Mouse (Mus musculus) forebrain, embryonic 13.5 days (tissue): Measurements from ENCODE around the gene Fgf12. TPM values are rescaled to one million over a fixed set of nuclear protein-coding genes. Genes with fewer than 3 reads are reported as not detected.

Experiments used
- ATAC-seq: fragments of 200-750 bp; cut with Nextera tagmentation; 2 replicates; pipeline ENCODE4 v1.8.0; 2017
- H3K27ac ChIP-seq: fragments of 300-500 bp; sonication (generic); 2 replicates; pipeline ENCODE4 v1.5.1; 2015; ENCODE audit warnings: inconsistent platforms, mild to moderate bottlenecking, moderate library complexity
- H3K27me3 ChIP-seq: fragments of 300-500 bp; sonication (generic); 2 replicates; pipeline ENCODE4 v1.6.1; 2015; ENCODE audit warnings: mild to moderate bottlenecking, inconsistent platforms
- H3K36me3 ChIP-seq: fragments of 300-500 bp; sonication (generic); 2 replicates; pipeline ENCODE4 v1.6.1; 2015; ENCODE audit warnings: mild to moderate bottlenecking, inconsistent platforms; ENCODE audit not compliant: poor library complexity, severe bottlenecking
- H3K4me1 ChIP-seq: fragments of 300-500 bp; sonication (generic); 2 replicates; pipeline ENCODE4 v1.6.1; 2015; ENCODE audit warnings: inconsistent platforms
- H3K4me2 ChIP-seq: fragments of 300-500 bp; sonication (generic); 2 replicates; pipeline ENCODE4 v1.6.1; 2015; ENCODE audit warnings: inconsistent platforms, mild to moderate bottlenecking, moderate library complexity
- H3K4me3 ChIP-seq: fragments of 300-500 bp; sonication (generic); 2 replicates; pipeline ENCODE4 v1.5.1; 2015; ENCODE audit warnings: mild to moderate bottlenecking, inconsistent platforms
- H3K9ac ChIP-seq: fragments of 300-500 bp; sonication (generic); 2 replicates; pipeline ENCODE4 v1.6.1; 2015; ENCODE audit warnings: mild to moderate bottlenecking, inconsistent platforms
- H3K9me3 ChIP-seq: fragments of 300-500 bp; sonication (generic); replicated peaks from 2 replicates; pipeline ENCODE4 v1.6.1; 2016; ENCODE audit warnings: inconsistent platforms
- WGBS: fragments of 180-500 bp; shearing (Covaris S2); methylation state at CpG from one replicate; pipeline ENCODE4 v1.1.7; 2015; 5-methylcytosine and 5-hydroxymethylcytosine counted together
- polyA plus RNA-seq: library from polyadenylated mRNA; unstranded; fragments of >200 nt; fragmentation: Nextera tagmentation; extraction: Ambion mirVana; gene quantifications from 2 replicates; pipeline ENCODE4 v1.2.1, GENCODE M21; 2015

The Fgf12 gene
- polyA plus RNA-seq, result 6.5 and 8.3 TPM in 2 replicates

GRCm38 (mm10) chr16:28752638-28753118 is at the start of gene Fgf12:
Gene Fgf12 (minus strand): TSS chr16:28753068.
- Histone ChIP-seq H3K36me3 (no peaks in the 10 kb centered on the region), H3K4me1 (peaks cover 7% of the 10 kb centered on the region), H3K27ac (no peak within 1 kb of the TSS; the same call in 1 of the 2 replicates), H3K9ac (peak within 1 kb of the TSS; percentile 66), H3K4me2 (peak within 1 kb of the TSS; percentile 92), H3K4me3 (peak within 1 kb of the TSS; percentile 48), H3K27me3 (no peaks in the 10 kb centered on the region), H3K9me3 (no peaks in the 10 kb centered on the region)
- peak; percentile 54 for ATAC-seq
- under 1% methylated on average over 16 of the region's 16 CpGs for WGBS

GRCm38 (mm10) chr16:28793115-28793514 is 40.2 kb upstream of the Fgf12 start:
- 3% methylated on average over 4 of the region's 4 CpGs for WGBS
- ATAC-seq, result 0 out of 2 replicates have a peak, but pooled peaks have one; percentile 53

GRCm38 (mm10) chr16:28770276-28770675 is 17.4 kb upstream of the Fgf12 start:
- WGBS, result 92% methylated on average over 2 of the region's 2 CpGs
- H3K27ac ChIP-seq, result no peak overlapping the region
- no peaks in the 10 kb centered on the region for H3K27me3 ChIP-seq
- ATAC-seq, result no peak
- H3K4me2 ChIP-seq, result no peak overlapping the region
- no peak overlapping the region for H3K4me3 ChIP-seq
- H3K9me3 ChIP-seq, result no peaks in the 10 kb centered on the region
- no peak overlapping the region for H3K9ac ChIP-seq
- no peaks in the 10 kb centered on the region for H3K4me1 ChIP-seq
- H3K36me3 ChIP-seq, result no peaks in the 10 kb centered on the region

More at GRCm38 (mm10) chr16:28793115-28793514, 40.2 kb upstream of the Fgf12 start:
- Histone ChIP-seq H3K4me1 (no peaks in the 10 kb centered on the region), H3K4me3 (no peak overlapping the region), H3K36me3 (no peaks in the 10 kb centered on the region), H3K27me3 (no peaks in the 10 kb centered on the region), H3K4me2 (no peak overlapping the region), H3K27ac (no peak overlapping the region), H3K9ac (no peak overlapping the region), H3K9me3 (no peaks in the 10 kb centered on the region)

- Histone ChIP-seq H3K27ac (no peak overlapping the region), H3K4me3 (no peak overlapping the region), H3K27me3 (no peaks in the 10 kb centered on the region), H3K9ac (no peak overlapping the region), H3K4me2 (no peak overlapping the region), H3K4me1 (no peaks in the 10 kb centered on the region), H3K36me3 (no peaks in the 10 kb centered on the region), H3K9me3 (no peaks in the 10 kb centered on the region)
- no peak for ATAC-seq
- 84% methylated on average over 4 of the region's 4 CpGs for WGBS
These were observed 8.6 kb upstream of the Fgf12 start for GRCm38 (mm10) chr16:28761417-28761976.

GRCm38 (mm10) chr16:28753124-28753917 is 453 bp upstream of the Fgf12 start:
- under 1% methylated on average over 33 of the region's 33 CpGs for WGBS
- H3K27me3 ChIP-seq, result no peaks in the 10 kb centered on the region
- no peak overlapping the region; the same call in 1 of the 2 replicates for H3K27ac ChIP-seq
- H3K9ac ChIP-seq, result peak overlapping the region; percentile 66
- peak overlapping the region; percentile 48 for H3K4me3 ChIP-seq
- H3K9me3 ChIP-seq, result no peaks in the 10 kb centered on the region
- H3K36me3 ChIP-seq, result no peaks in the 10 kb centered on the region
- peak overlapping the region; percentile 92 for H3K4me2 ChIP-seq
- peak; percentile 98 for ATAC-seq
- H3K4me1 ChIP-seq, result peaks cover 7% of the 10 kb centered on the region

- Histone ChIP-seq H3K9ac (no peak overlapping the region), H3K27me3 (no peaks in the 10 kb centered on the region), H3K4me3 (no peak overlapping the region), H3K27ac (no peak overlapping the region), H3K4me2 (no peak overlapping the region), H3K4me1 (no peaks in the 10 kb centered on the region), H3K9me3 (no peaks in the 10 kb centered on the region), H3K36me3 (no peaks in the 10 kb centered on the region)
- 79% methylated on average over 3 of the region's 3 CpGs for WGBS
- ATAC-seq, result no peak
These were observed 18.4 kb downstream of the Fgf12 start for GRCm38 (mm10) chr16:28734461-28734860.

GRCm38 (mm10) chr16:28726792-28727191 is 26.1 kb downstream of the Fgf12 start:
- ATAC-seq, result no peak
- Histone ChIP-seq H3K4me3 (no peak overlapping the region), H3K4me1 (no peaks in the 10 kb centered on the region), H3K4me2 (no peak overlapping the region), H3K9ac (no peak overlapping the region), H3K27me3 (no peaks in the 10 kb centered on the region), H3K27ac (no peak overlapping the region), H3K9me3 (no peaks in the 10 kb centered on the region), H3K36me3 (no peaks in the 10 kb centered on the region)
- WGBS, result 93% methylated on average over 6 of the region's 6 CpGs

- Histone ChIP-seq H3K4me1 (no peaks in the 10 kb centered on the region), H3K4me2 (no peak overlapping the region), H3K9ac (no peak overlapping the region), H3K4me3 (no peak overlapping the region), H3K36me3 (no peaks in the 10 kb centered on the region), H3K27ac (no peak overlapping the region), H3K9me3 (no peaks in the 10 kb centered on the region), H3K27me3 (no peaks in the 10 kb centered on the region)
- WGBS, result 65% methylated on average over 3 of the region's 3 CpGs
- ATAC-seq, result no peak
These were observed 46.2 kb downstream of the Fgf12 start for GRCm38 (mm10) chr16:28706623-28707022.

- Histone ChIP-seq H3K4me3 (no peak overlapping the region), H3K36me3 (no peaks in the 10 kb centered on the region), H3K9me3 (no peaks in the 10 kb centered on the region), H3K27ac (no peak overlapping the region), H3K27me3 (no peaks in the 10 kb centered on the region), H3K4me1 (no peaks in the 10 kb centered on the region), H3K9ac (no peak overlapping the region), H3K4me2 (no peak overlapping the region)
- ATAC-seq, result no peak
- WGBS, result 67% methylated on average over 4 of the region's 4 CpGs
These were observed 52.5 kb downstream of the Fgf12 start for GRCm38 (mm10) chr16:28700346-28700745.

- Histone ChIP-seq H3K9me3 (no peaks in the 10 kb centered on the region), H3K4me2 (no peak overlapping the region), H3K9ac (no peak overlapping the region), H3K27ac (no peak overlapping the region), H3K36me3 (no peaks in the 10 kb centered on the region), H3K4me1 (no peaks in the 10 kb centered on the region), H3K4me3 (no peak overlapping the region), H3K27me3 (no peaks in the 10 kb centered on the region)
- no peak for ATAC-seq
- WGBS, result 90% methylated on average over 3 of the region's 3 CpGs
These were observed 56.0 kb downstream of the Fgf12 start for GRCm38 (mm10) chr16:28696851-28697250.

- no peak overlapping the region for H3K27ac ChIP-seq
- H3K4me3 ChIP-seq, result no peak overlapping the region
- H3K4me1 ChIP-seq, result no peaks in the 10 kb centered on the region
- no peak for ATAC-seq
- no peaks in the 10 kb centered on the region for H3K27me3 ChIP-seq
- H3K36me3 ChIP-seq, result no peaks in the 10 kb centered on the region
- no peak overlapping the region for H3K9ac ChIP-seq
- no peaks in the 10 kb centered on the region for H3K9me3 ChIP-seq
- no peak overlapping the region for H3K4me2 ChIP-seq
- 58% methylated on average over 15 of the region's 15 CpGs for WGBS
These were observed 58.6 kb downstream of the Fgf12 start for GRCm38 (mm10) chr16:28694113-28694899.

GRCm38 (mm10) chr16:28688861-28689385 is 63.9 kb downstream of the Fgf12 start:
- 89% methylated on average over 9 of the region's 9 CpGs for WGBS
- no peaks in the 10 kb centered on the region for H3K4me1 ChIP-seq

More at GRCm38 (mm10) chr16:28688861-28689385, 63.9 kb downstream of the Fgf12 start:
- H3K27me3 ChIP-seq, result no peaks in the 10 kb centered on the region
- H3K4me3 ChIP-seq, result no peak overlapping the region
- no peaks in the 10 kb centered on the region for H3K9me3 ChIP-seq
- H3K36me3 ChIP-seq, result no peaks in the 10 kb centered on the region
- H3K9ac ChIP-seq, result no peak overlapping the region
- no peak overlapping the region for H3K4me2 ChIP-seq
- no peak overlapping the region for H3K27ac ChIP-seq
- no peak for ATAC-seq
